Mouse (Mus musculus) brain, embryonic 14.5 days (tissue): ENCODE measurements around the gene Hilpda. TPM values are rescaled to one million over a fixed set of nuclear protein-coding genes. Genes with fewer than 3 reads are reported as not detected.
A peak's percentile ranks its signal among the peaks of the same experiment; 100 is the strongest.

ENCODE experiments used
- DNase-seq: peaks from one replicate; pipeline ENCODE4 v3.0.0-alpha.2; 2011; ENCODE audit warnings: low read depth
- CTCF ChIP-seq: fragments of 200-500 bp; IDR thresholded peaks from 2 replicates; pipeline ENCODE4 v1.5.1; 2012; ENCODE audit warnings: inconsistent platforms, mild to moderate bottlenecking, moderate library complexity, borderline replicate concordance; ENCODE audit not compliant: insufficient read depth, insufficient read length; ENCODE audit errors: extremely low read depth
- POLR2A ChIP-seq: fragments of 200-500 bp; IDR thresholded peaks from 2 replicates; pipeline ENCODE4 v1.6.1; 2012; ENCODE audit warnings: mild to moderate bottlenecking, inconsistent platforms, borderline replicate concordance; ENCODE audit not compliant: poor library complexity, insufficient read depth, insufficient read length, severe bottlenecking; ENCODE audit errors: extremely low read depth
- polyA plus RNA-seq: library from polyadenylated mRNA; depleted of rRNA; stranded (reverse); fragments of >200 nt; gene quantifications from 2 replicates; pipeline ENCODE4 v1.2.3, GENCODE M21; 2012

The Hilpda gene
- polyA plus RNA-seq, 1 experiment = 26.4 TPM

- TF ChIP-seq POLR2A (no peak), CTCF (no peak)
- DNase-seq = no peak
Observed at GRCm38 (mm10) chr6:29246183-29246582, 26.1 kb upstream of the Hilpda start.

GRCm38 (mm10) chr6:29246585-29246984 lies 25.7 kb upstream of the Hilpda start:
- TF ChIP-seq CTCF (no peak), POLR2A (no peak)
- no peak for DNase-seq

GRCm38 (mm10) chr6:29247072-29247471 lies 25.2 kb upstream of the Hilpda start:
- no peak for DNase-seq
- no peak for TF ChIP-seq CTCF
- no peak for TF ChIP-seq POLR2A

GRCm38 (mm10) chr6:29259418-29259817 lies 12.9 kb upstream of the Hilpda start:
- DNase-seq = no peak
- TF ChIP-seq POLR2A (no peak), CTCF (no peak)

- TF ChIP-seq POLR2A = no peak
- TF ChIP-seq CTCF = no peak
- DNase-seq = no peak
Observed at GRCm38 (mm10) chr6:29261831-29262230, 10.5 kb upstream of the Hilpda start.

GRCm38 (mm10) chr6:29263650-29264455 lies 8.4 kb upstream of the Hilpda start:
- TF ChIP-seq CTCF = no peak
- peak; percentile 72 for DNase-seq

- TF ChIP-seq POLR2A (no peak), CTCF (no peak)
Observed at GRCm38 (mm10) chr6:29264456-29264781, 7.9 kb upstream of the Hilpda start.

GRCm38 (mm10) chr6:29266936-29267335 lies 5.4 kb upstream of the Hilpda start:
- TF ChIP-seq CTCF (no peak), POLR2A (no peak)
- DNase-seq = no peak

More at GRCm38 (mm10) chr6:29264456-29264781, 7.9 kb upstream of the Hilpda start:
- no peak for DNase-seq

GRCm38 (mm10) chr6:29269006-29269668 lies 3.2 kb upstream of the Hilpda start:
- DNase-seq = no peak
- TF ChIP-seq POLR2A = no peak
- no peak for TF ChIP-seq CTCF

- TF ChIP-seq POLR2A (no peak), CTCF (no peak)
- DNase-seq = peak; percentile 8
Observed at GRCm38 (mm10) chr6:29270961-29271360, 1.3 kb upstream of the Hilpda start.

GRCm38 (mm10) chr6:29276746-29277145 lies 4.5 kb downstream of the Hilpda start:
- TF ChIP-seq POLR2A (no peak), CTCF (no peak)
- DNase-seq = no peak

- DNase-seq = peak; percentile 82
- TF ChIP-seq POLR2A = no peak
- peak; percentile 65; the same call in 1 of the 2 replicates for TF ChIP-seq CTCF
Observed at GRCm38 (mm10) chr6:29278513-29279267, 6.4 kb downstream of the Hilpda start.

GRCm38 (mm10) chr6:29279293-29279692 lies 7.0 kb downstream of the Hilpda start, which contains the start of gene Fam71f2:
Gene Fam71f2, plus strand, starts transcription at chr6:29279593.
- no peak for DNase-seq
- TF ChIP-seq CTCF (no peak), POLR2A (no peak)

GRCm38 (mm10) chr6:29280671-29281070 lies 8.4 kb downstream of the Hilpda start:
- no peak for TF ChIP-seq CTCF
- no peak for DNase-seq

GRCm38 (mm10) chr6:29286870-29287269 lies 14.6 kb downstream of the Hilpda start:
- TF ChIP-seq POLR2A (no peak), CTCF (no peak)
- DNase-seq = no peak
